In the genomic region with DNA sequence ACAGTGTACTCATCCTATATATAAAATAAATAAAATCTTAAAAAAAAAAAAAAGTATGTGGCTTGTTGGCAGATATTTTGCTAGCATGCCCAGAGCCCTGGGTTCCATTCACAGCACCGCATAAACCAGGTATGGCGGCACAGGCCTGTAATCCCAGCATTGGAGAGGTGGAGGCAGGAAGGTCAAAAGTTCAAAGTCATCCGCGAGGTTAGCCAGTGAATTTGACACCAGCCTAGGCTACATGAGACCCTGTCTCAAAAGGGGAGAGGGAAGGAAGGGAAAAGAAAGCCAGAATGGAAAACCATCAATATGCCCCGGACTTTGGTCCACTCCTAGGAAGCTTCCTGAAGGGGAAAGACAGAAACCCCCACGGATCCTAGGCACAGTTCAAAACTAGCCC, we compare ENCODE assay signal across 34 mouse cellular contexts.
"Had no signal": no experiment of that assay in that cellular context is flagged by ENCODE, and none has a peak within 500 bp of the region (broad histone marks: within the 10 kb centered on the region; RNA-seq: fewer than 3 reads in every experiment).

No protein-coding gene starts in this region.

- DNase-seq: heart, postnatal 10 days; heart, postnatal 14 days; heart, postnatal 36 days; heart, postnatal 4 days; kidney, adult 11 months; kidney, adult 18-20 months; kidney, adult 2 months; kidney, adult 8-10 months; kidney, adult 9 months; kidney, postnatal 10 days; kidney, postnatal 14 days; kidney, postnatal 25 days; kidney, postnatal 36 days; kidney, postnatal 4 days; layer of hippocampus, adult 9-11 months; layer of hippocampus, postnatal 36 days had no signal

- H3K27ac ChIP-seq: heart, embryonic 13.5 days; hindbrain, embryonic 10.5 days; hindbrain, embryonic 12.5 days; hindbrain, embryonic 13.5 days; hindbrain, embryonic 14.5 days; hindbrain, embryonic 15.5 days; hindbrain, postnatal 0 days; intestine, embryonic 15.5 days; kidney, embryonic 15.5 days; kidney, postnatal 0 days; layer of hippocampus, adult 2 months; left cerebral cortex, adult 2 months had no signal

- H3K4me2 ChIP-seq: heart, embryonic 11.5 days; heart, embryonic 12.5 days; heart, embryonic 13.5 days; heart, embryonic 15.5 days; hindbrain, embryonic 12.5 days; hindbrain, embryonic 13.5 days; hindbrain, embryonic 14.5 days; hindbrain, embryonic 15.5 days; intestine, embryonic 15.5 days; kidney, embryonic 15.5 days had no signal

- H3K36me3 ChIP-seq: heart, embryonic 12.5 days; heart, embryonic 15.5 days; hindbrain, embryonic 12.5 days; hindbrain, embryonic 15.5 days; intestine, embryonic 15.5 days had no signal

- H3K4me3 ChIP-seq: heart, embryonic 12.5 days; heart, embryonic 13.5 days; heart, embryonic 15.5 days; hindbrain, embryonic 10.5 days; hindbrain, embryonic 12.5 days; hindbrain, embryonic 13.5 days; hindbrain, embryonic 15.5 days; intestine, embryonic 15.5 days; kidney, embryonic 15.5 days; layer of hippocampus, adult 2 months; left cerebral cortex, adult 2 months had no signal

- H3K9me3 ChIP-seq: heart, embryonic 15.5 days; hindbrain, embryonic 13.5 days; hindbrain, embryonic 15.5 days; intestine, embryonic 15.5 days; kidney, embryonic 15.5 days had no signal

- H3K9ac ChIP-seq: heart, embryonic 12.5 days; heart, embryonic 13.5 days; heart, embryonic 15.5 days; hindbrain, embryonic 12.5 days; hindbrain, embryonic 13.5 days; hindbrain, embryonic 14.5 days; hindbrain, embryonic 15.5 days; intestine, embryonic 15.5 days; kidney, embryonic 15.5 days had no signal

- H3K27me3 ChIP-seq: heart, embryonic 12.5 days; heart, embryonic 13.5 days; heart, embryonic 15.5 days; hindbrain, embryonic 12.5 days; hindbrain, embryonic 15.5 days; kidney, embryonic 15.5 days had no signal

- ATAC-seq: hindbrain, embryonic 16.5 days; hindbrain, postnatal 0 days; inflammation-experienced regulatory T-cells, adult 6 months; intestine, embryonic 16.5 days had no signal
